Mouse (Mus musculus): Measurements from ENCODE around the gene Tmem33.

Gene Tmem33

DNA sequence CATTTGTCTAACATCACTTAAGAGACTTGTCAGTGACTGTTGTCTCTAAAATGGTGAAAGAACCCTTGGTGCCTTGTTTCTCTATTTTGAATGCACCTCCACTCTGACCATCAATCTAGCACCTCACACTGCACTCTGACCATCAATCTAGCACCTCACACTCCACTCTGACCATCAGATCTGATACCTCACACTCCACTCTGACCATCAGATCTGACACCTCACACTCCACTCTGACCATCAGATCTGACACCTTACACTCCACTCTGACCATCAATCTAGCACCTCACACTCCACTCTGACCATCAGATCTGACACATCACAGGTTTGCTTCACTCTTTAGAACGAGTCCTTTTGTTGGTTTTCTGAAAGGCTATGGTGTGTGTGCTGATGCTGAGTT lies 63.7 kb downstream of the Tmem33 start:
- no peak for DNase-seq (ENCODE audit: low read depth)

DNA sequence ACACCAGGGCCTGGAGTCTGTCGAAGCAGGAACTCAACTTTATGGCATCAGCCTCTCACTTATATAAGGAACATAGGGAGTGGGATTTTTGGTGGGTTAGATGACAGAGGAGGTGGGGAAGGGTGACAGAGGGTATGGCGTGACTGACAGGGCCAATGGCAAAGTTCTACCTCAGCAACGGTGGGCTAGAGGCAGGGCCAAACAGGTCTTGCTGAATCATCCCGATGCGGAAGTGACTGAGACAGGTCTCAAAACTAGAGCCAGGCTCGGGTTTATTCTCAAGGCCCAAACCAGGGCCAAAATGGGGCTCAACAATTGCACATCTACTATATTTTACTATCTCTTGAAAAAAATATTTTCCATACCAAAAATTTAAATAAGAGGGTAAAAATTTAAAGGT lies 80.4 kb downstream of the Tmem33 start:
- no peak for DNase-seq (ENCODE audit: low read depth)
